Mouse (Mus musculus): ENCODE results near the gene Mr1.

GRCm38 (mm10) chr1:155088046-155088445 is 58.6 kb downstream of the Mr1 start:
- no peak for TF ChIP-seq CTCF (IDR thresholded peaks at IDR 0.05; ENCODE audit: low read depth, low read length)
- TF ChIP-seq GATA2 (IDR thresholded peaks at IDR 0.05; ENCODE audit: borderline replicate concordance, low read depth, low read length) = no peak
- TF ChIP-seq GATA1 (IDR thresholded peaks at IDR 0.05; ENCODE audit: borderline replicate concordance, low read length) = no peak

Data from G1E (cell line).